Mouse (Mus musculus) ovary, postnatal 14 days (tissue): ENCODE measurements at regions not wholly inside any gene's neighbourhood (a gene's known extent, or its start where the extent isn't known, plus 50 kb on each side); places are given as distances from the start of the nearest gene placed in this dataset.
"Not testable (repeated sequence)": the region's sequence is repeated elsewhere in the genome, so short reads cannot be mapped to it uniquely, and the experiment has no call there.

Source experiments
- DNase-seq: peaks from one replicate; pipeline ENCODE4 v3.0.0; 2022; ENCODE audit warnings: low spot score

DNA sequence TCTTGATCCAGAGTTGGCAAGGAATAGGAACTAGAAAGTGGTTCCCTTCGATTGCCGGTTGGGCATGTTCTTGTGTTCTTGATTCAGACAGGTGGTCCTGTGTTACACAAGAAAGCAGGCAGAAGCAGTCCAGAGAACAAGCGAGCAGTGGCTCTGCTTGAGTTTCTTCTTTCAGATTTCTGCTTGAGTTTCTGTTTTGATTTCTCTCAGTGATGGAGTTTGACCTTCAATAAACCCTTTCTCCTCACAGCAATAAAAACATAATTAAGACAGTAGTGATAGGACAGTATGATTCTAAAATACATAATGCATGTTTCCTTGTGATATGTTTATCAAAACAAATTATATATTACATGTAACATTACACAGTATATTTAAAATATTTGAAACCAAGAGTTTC lies 59.1 kb downstream of the Klf6 start:
- DNase-seq: no peak

DNA sequence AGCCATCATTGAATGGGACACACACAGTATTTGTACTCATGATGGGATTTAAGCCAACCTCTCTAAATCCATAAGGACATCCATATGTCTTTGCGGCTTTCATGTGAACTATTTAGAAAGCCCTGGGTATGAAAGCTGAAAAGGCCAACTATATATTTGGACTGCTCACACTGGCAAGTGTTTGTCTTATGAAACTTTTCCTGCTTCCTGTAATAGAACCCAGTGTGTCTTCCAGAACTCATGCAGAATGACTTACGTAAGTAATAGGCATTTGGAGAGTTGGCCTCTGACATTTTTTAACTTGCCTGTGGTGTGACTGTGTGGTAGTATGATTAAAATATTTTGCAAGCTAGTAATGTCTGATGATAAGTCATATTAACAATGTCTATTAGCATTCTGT lies 70.2 kb downstream of the Klf6 start:
- DNase-seq: no peak

DNA sequence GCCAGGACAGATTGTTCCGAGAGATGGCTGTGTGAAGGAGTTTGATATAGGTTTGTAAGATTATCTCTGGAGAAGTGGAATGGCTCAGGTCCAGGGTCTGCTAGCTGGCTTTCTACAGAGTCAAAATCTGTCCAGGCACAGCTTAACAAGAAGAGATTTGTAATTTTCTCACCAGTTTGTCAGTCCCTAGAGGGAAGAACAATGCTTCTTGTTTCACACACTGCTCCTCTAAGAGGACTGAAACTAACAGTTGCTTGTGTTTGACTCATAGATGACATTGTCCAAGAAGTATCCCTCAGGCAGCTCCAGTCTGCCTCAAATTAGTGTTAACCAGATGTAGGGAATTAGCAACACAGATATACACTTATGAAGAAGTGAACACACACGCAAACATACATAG lies 76.2 kb downstream of the Klf6 start:
- no peak for DNase-seq

DNA sequence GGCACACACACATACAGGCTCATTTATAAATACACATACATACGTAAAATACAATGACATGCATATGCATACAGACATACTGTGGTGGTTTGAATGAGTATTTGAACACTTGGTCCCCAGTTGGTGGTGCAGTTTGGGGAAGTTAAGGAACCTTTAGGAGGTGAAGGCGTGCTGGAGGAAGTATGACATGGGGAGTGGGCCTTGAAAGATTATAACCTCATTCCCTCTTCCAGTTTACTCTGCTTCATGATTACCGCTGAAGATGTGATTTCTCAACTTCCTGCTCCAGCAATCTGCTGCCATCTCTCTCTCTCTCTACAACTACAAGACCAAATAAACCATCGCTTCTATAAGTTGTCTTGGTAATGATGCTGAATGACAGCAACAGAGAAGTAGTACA lies 76.7 kb downstream of the Klf6 start:
- no peak for DNase-seq

DNA sequence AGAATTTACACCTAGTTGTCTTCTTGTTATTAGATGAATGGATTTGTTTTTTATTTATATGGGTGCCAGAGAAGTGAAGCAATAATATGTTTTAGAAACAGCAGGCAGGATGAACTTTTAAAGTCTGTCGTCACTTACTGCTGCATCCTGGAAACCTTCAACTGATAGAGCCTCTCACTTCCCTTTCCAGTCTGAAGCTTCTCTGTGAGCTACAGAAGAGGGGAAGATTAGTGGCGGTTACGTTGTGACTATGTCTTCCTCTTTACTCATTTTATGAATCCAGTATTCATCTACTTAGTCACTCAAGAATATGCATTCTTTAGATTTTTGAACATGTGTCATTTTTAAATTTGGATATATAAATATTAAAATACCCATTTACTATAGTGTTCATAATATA lies 78.1 kb downstream of the Klf6 start:
- DNase-seq: no peak

DNA sequence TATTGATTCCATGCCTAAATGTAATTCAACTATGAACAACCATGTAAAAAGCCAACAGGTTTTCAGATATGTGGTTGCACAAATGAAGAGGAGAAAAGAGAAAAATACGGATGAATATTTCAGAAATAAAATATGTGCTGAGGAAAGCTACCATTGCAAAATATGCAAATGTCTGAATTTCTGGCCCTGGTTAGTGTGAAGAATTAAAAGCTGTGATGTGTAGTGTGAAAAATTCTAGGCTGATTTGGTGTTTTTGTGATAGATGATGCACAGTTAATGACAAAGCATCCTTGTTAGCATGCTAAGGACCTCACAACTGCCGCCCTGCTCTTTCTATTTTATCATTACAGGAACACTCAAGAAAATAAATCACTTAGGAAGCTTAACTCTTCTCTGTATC lies 91.6 kb downstream of the Klf6 start:
- no peak for DNase-seq

DNA sequence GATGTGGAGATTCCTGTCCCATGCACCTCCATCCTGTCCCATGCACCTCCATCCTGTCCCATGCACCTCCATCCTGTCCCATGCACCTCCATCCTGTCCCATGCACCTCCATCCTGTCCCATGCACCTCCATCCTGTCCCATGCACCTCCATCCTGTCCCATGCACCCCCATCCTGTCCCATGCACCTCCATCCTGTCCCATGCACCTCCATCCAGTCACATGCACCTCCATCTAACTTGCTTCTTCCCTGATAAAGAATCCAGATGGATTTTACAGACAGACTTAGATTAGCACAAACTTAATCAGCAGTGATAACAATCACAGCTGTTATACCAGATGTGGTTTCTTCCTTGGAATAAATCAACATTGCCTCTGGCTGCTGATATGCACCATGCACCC lies 93.8 kb downstream of the Klf6 start:
- DNase-seq: not testable (repeated sequence)

DNA sequence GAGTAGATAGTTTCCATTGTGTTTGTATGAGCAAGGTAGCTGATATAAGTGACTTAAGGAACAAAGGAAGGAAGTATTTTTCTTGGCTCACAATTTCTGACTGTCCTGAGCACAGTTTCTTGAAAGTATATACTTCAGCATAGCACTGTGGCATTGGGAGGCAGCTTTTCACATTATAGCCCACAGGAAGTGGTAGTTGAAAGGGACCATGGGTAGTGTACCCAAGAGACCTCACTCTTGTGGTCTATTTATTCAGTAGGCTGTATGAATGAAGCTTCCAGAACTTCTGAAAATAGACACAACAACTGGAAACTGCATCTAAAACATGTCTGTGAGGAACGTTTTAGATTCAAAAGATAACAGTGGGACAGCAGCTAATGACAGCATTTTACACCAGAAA lies 94.9 kb downstream of the Klf6 start:
- no peak for DNase-seq

DNA sequence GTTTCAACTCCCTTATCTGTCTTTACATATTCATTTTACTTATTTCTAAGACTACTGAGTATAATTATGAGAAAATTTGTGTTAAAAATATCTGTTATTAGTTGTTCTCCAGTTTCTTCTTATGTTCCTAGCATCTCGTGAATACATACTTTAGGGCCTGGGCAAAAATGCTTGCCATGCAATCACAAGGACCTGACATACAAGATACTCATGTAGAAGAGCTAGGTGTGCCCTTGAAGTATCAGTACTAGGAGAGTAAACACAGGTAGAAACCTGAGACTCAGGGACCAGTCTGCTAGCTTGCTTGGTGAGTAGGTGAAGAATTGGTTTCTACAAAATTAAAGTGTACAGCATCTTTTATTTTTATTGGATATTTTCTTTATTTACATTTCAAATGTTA lies 101.7 kb downstream of the Klf6 start:
- DNase-seq: no peak

DNA sequence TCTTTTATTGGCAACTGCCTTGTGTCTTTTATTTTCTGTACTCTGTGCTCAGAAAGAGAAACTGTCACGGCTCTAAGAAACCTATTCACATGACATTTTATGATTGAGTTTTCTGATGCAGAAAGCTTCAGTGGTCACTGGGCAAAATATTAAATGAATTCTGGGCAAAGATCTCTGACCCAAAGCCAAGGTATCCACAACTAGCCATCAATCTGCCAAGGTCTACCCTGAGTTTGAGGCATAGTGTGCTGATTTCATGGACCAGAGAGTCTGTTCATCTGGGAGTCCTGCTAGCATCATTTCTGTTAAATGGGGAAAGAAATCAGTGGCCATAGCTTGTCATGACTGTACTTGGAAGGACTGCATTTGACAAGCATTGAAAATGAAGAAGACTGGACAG lies 103.3 kb downstream of the Klf6 start:
- DNase-seq: no peak

DNA sequence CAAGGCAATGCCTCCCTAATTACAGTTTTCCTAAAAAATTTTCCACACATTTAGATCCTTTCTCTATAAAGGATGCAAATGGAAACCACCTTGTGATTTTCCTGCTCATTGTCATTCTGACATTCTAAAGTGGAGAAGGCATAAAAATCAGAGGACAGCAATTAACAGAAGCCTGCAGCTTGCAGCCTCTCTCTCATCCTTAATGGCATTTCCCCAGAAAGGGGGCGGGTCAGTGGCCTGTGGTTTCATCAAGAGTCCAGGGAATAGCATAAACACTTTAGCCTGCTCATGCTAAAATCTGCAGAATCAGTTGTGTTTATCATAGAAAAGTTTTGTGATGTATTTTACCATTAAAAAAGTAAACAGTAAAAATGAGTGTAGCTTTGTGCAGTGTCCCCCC lies 117.3 kb downstream of the Klf6 start:
- DNase-seq: no peak

DNA sequence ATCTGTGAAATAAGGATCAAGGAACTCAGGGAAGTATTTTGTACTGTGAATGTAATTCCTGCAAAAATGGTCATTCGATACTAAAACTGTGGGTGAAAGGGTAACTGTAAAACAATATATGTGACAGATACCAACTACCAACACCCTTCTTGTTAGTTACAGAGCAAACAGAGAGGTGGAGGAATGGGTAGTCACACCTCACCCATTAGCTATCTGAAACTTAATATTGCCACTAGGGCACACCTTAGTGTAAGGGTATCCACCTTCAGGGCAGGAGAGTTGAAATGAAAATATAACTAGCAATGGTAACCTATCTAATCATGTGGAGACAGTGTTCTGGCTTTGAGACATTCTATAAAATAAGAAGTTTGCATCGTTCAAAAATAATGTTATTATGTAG lies 126.2 kb downstream of the Klf6 start:
- DNase-seq: no peak

DNA sequence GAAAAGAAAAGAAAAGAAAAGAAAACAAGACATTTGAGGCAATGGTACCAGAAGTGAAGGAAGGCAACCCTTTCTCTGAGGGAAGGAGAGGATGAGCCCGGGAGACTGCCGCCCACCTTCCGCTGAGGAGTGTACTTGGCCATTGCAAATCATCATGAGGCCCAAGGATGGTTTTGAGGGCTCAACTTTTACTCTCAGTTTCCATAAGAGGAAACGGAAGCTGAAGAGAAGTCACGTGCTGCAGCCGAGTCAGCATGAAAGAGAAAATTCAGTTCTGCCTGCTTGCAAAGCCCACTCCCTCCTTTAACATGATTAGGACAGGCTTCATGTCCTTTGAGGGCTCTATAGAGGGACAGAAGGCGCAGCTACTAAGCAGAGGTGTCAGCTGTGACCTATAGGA lies 127.1 kb downstream of the Klf6 start:
- no peak for DNase-seq

DNA sequence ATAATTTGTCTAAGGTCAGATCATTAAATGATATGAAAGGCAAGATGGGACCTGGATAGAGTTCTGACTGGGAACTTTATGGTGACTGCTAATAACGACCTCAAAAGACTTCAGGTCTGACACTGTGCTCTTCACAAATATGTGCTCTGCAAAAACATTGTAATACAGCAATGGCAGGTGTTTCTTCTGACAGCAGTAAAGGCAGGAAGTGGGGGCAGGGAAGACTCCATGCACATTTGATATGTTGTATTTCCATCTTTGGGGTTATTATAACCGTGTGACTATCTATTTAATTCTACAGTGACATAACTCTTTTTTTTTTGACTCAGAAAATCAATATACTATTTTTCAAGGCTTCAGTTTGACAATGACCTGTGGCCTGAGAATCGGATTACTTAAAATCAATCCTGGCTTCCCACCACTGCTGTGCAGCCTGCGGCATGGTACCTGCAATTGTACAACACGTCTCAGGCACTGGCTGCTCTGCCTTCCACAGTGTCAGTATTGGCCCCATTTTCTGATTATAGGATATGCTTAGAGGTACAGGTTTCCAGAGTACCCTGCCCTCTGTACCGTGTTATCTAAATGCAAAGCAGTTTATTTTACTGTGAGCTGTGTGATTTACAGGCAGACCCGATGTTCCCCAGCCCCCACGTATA lies 139.4 kb downstream of the Klf6 start:
- DNase-seq: no peak

DNA sequence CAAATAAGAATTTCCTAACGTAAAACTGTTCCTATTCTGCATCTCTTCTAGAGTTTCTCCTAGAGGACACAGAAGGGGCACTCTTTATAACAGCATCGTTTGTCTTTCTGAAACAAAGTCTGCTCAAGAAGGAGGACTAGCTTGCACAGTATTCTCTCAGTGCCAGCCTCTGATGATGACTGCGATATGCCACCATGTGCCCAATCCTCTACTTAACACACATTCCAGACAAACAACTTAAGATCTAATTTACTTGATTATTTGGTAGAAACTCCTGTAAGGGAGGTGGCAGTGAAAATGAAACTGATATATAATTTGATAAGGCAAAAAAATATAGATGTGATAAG lies 139.9 kb downstream of the Klf6 start:
- DNase-seq: no peak

DNA sequence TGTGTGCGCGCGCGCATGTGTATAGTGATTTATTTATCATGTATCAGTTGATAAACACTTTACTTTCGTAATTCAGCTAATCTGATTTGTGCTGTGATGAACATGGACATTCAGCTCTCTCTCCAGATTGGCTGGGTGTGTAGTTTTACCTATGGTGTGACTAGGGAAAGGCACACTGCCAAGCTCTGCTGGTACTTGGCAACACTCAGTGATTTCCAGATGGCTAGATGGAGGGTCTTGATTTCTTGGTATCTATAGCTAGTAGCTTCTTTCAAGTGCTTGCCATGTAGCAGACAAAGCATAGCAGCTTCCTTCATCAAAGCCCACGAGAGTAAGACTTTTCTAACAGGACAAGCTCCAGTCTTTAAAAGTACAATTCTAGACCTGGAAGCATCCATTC lies 144.6 kb downstream of the Klf6 start:
- DNase-seq: no peak

DNA sequence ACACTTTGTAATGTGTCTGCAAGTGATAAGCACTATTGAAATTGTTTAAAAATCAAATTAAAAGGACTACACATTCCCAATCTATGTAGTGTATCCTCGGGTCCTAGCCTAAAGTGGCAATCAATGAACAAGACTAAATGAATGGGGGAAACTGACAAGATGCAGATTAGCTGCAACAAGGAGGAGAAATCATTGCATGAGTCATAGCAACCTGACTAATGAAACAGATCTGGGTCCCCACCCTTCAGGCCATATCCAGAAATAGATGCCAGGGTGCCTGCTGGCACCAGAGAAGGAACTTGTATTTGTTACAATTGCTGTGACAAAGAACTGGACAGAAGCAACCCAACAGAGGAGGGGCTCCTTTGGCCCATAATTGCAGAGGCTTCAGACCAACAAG lies 148.4 kb downstream of the Klf6 start:
- DNase-seq: no peak

DNA sequence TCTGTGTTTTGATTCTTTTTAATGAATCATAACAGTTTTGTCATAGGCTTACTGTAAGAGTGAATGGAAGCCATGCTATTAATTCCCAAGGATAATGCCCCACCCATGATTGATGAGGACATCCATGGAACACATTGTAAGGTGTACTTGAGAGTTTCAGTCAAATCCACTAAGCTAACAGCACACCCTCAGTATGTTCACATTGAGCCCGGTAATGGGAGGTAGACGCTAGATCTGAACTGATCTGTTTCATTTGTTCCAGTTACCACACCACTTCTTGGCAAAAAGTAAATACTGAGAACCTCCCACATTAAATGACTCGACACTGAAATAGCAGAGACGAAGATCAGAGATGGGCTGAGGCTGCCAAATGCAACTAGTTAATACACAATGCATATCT lies 165.9 kb downstream of the Klf6 start:
- DNase-seq: no peak

DNA sequence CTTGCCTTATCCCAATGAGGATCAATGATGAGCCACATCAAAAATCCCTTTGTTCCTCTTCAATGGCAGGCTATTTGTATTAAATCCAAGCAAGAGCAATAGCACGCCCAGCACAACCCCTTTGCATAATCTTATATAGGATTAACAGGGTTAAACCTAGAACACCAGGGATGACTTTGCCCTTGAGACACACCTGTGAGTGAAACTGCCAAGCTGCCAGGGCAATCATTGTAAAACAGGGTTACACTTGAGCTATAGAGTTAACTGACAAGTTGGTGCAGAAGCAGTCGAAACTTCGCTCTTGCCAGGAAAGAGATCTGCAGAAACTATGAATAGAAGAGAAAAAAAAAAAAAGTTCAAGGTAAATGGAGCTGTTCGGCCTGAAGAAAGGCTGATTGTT lies 167.6 kb downstream of the Klf6 start:
- DNase-seq: no peak

DNA sequence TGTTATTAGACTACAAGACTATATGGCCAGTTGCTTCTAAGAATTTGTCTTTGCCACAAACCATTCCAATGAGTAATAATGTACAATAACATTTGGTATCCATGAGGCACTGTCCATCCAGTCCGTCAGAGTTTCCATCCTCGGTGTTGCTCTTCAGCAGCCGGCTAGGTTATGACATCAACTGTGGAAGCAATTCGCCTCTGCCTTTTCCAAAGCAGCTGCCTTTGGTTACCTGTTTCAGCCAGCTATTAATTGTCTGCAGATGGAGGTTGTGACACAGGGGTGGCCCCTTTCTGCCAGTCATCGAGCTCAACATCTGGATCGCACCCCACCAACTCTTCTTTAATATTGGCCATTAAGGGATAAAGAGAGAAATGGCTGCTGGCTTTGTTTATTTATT lies 168.2 kb downstream of the Klf6 start:
- no peak for DNase-seq

DNA sequence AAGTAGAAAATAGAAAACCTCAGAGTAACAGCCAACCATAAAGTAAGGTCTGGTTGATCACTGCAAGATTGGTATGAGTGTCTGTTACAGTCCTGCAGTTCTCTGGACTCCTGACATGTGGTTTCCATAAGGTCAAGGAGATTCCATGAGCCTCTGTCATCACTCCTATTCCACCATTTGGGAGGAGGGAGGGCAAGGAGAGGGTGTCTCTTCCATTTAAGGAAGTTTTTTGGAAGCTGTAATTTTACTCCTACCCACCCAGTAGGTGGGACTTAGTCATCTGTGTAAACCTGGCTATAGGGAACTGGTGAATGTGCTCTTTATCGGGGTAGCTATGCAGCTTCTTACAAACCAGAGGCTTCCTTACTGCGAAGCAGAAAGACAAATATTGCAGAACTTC lies 168.8 kb downstream of the Klf6 start:
- no peak for DNase-seq

DNA sequence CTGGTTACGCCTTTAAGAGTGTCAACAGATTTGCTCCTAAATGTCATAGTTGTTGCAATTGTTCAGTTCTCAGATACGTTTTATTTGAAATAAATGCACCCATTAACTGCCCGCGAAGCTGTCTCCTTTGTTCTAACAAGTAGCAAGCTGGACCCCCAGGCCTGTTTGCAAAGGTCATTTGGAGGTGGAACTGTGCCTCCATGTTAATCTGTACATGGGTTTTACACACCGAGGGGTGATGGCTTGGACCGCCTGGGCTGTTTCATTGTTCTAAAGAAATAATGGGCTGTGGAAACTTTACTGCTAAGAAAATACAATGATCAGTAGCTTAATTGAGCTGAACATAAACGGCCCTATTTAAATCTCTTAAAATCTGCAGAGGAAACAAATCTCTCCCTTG lies 178.8 kb downstream of the Klf6 start:
- DNase-seq: no peak

DNA sequence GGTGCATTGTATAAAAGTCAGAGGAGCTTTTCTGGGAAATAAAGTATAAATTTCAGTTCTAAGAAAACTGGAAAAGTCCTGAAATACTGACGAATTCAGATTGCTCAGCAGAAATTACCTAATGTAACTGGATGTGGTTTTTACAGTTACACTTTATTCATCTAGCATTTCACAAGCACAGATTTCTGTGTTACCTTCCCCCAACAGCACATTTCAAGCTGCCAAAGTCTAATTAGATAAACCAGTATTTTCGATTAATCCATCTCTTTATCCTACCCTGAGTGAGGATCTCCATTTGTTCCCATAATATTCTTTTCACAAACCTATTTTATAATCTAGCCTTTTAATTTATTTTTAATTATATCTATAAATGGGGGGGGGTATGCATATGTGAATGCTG lies 179.4 kb downstream of the Klf6 start:
- no peak for DNase-seq

DNA sequence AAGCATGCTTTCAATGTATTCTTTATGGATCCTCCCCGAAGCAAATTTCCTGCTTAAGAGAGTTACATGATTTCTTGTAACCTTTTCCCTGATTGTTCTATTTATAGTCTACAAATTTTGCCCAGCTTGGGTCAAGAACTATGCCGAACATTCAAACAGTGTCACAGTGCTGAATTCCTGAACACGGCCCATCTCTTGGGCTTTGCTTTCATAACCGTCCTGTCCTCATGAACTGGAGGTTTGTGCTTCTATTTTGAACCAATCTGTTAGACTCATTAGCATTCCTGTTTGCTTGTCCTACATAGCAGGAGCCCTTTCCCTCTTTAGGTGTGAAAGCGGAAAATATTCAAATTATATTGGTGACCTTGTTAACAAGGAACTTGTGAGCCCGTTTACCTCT lies 181.2 kb downstream of the Klf6 start:
- DNase-seq: no peak
